In genomic region chrX:134610984-134611383, GRCm38 (mm10) we compare ENCODE assay signal across 17 mouse cellular contexts.
"Had no signal": no experiment of that assay in that cellular context is flagged by ENCODE, and none has a peak within 500 bp of the region (broad histone marks: within the 10 kb centered on the region; RNA-seq: fewer than 3 reads in every experiment).

No protein-coding gene starts in this region.

- H3K27ac ChIP-seq: limb, embryonic 15.5 days; macrophage; neural tube, embryonic 13.5 days had no signal

- ATAC-seq: intestine, embryonic 16.5 days had no signal

- H3K4me1 ChIP-seq: kidney, embryonic 15.5 days; neural tube, embryonic 13.5 days had no signal

- H3K27me3 ChIP-seq: kidney, embryonic 15.5 days; limb, embryonic 15.5 days; neural tube, embryonic 13.5 days had no signal

- H3K4me3 ChIP-seq: kidney, embryonic 15.5 days; limb, embryonic 15.5 days; neural tube, embryonic 13.5 days had no signal

- DNase-seq: kidney, adult 2 months; kidney, postnatal 36 days; layer of hippocampus, adult 9-11 months; layer of hippocampus, postnatal 36 days; lung, embryonic 14.5 days; lung, postnatal 10 days; midbrain, embryonic 14.5 days; retina, postnatal 1 day; right cerebral cortex, postnatal 4 days; spleen, adult 18-20 months; thymus, adult 2 months; thymus, postnatal 25 days had no signal

- H3K4me2 ChIP-seq: kidney, embryonic 15.5 days; limb, embryonic 15.5 days; lung, embryonic 14.5 days; neural tube, embryonic 13.5 days had no signal

- H3K9ac ChIP-seq: kidney, embryonic 15.5 days; limb, embryonic 15.5 days; lung, embryonic 14.5 days; neural tube, embryonic 13.5 days had no signal

- H3K9me3 ChIP-seq: kidney, embryonic 15.5 days; limb, embryonic 15.5 days; neural tube, embryonic 13.5 days had no signal

- H3K36me3 ChIP-seq: limb, embryonic 15.5 days had no signal
